Mouse (Mus musculus): ENCODE results near the gene Imp4.

DNA sequence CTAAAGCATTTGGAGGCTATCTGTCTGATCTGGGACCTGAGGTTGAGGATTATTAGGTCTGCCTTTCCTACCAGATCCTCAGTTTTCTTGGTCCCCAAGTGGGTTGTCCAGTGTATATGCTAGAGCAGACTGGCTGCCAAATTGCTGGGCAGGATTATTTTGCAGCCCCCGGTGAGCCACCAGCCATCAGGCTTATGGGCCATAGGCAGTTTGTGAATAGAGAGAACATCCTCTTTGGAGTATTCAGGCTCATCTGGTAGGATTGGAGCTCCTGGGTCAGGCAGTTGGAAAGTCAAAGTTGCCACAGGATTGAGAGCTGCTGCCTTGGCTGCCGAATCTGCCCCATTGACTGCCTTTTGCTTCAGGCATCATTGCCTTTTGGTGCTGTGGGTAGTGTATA is 11.2 kb upstream of the Imp4 start:
- TF ChIP-seq CTCF (IDR thresholded peaks at IDR 0.05; ENCODE audit: extremely low read depth, insufficient read length, insufficient replicate concordance, low read depth, low read length), result no peak
- TF ChIP-seq POLR2A (IDR thresholded peaks at IDR 0.05; ENCODE audit: low read depth, low read length), result no peak

All from small intestine, adult 2 months (tissue).